Mouse (Mus musculus) neural tube, embryonic 13.5 days (tissue): ENCODE measurements around the gene Rrm2. TPM values are rescaled to one million over a fixed set of nuclear protein-coding genes. Genes with fewer than 3 reads are reported as not detected.

ENCODE experiments used
- ATAC-seq: fragments of 200-750 bp; cut with Nextera tagmentation; 2 replicates; pipeline ENCODE4 v1.8.0; 2017; ENCODE audit warnings: low read depth, mild to moderate bottlenecking, moderate TSS enrichment, moderate library complexity
- H3K27ac ChIP-seq: fragments of 300-500 bp; sonication (generic); replicated peaks from 2 replicates; pipeline ENCODE4 v1.5.1; 2015; ENCODE audit warnings: moderate library complexity, mild to moderate bottlenecking, inconsistent platforms
- H3K27me3 ChIP-seq: fragments of 300-500 bp; sonication (generic); 2 replicates; pipeline ENCODE4 v1.6.1; 2015; ENCODE audit warnings: mild to moderate bottlenecking, inconsistent platforms
- H3K36me3 ChIP-seq: fragments of 300-500 bp; sonication (generic); 2 replicates; pipeline ENCODE4 v1.6.1; 2015; ENCODE audit warnings: mild to moderate bottlenecking, inconsistent platforms
- H3K4me1 ChIP-seq: fragments of 300-500 bp; sonication (generic); replicated peaks from 2 replicates; pipeline ENCODE4 v1.6.1; 2015; ENCODE audit warnings: inconsistent platforms
- H3K4me2 ChIP-seq: fragments of 300-500 bp; sonication (generic); 2 replicates; pipeline ENCODE4 v1.6.1; 2015; ENCODE audit warnings: inconsistent platforms, mild to moderate bottlenecking, moderate library complexity
- H3K4me3 ChIP-seq: fragments of 300-500 bp; sonication (generic); 2 replicates; pipeline ENCODE4 v1.5.1; 2015; ENCODE audit warnings: mild to moderate bottlenecking, inconsistent platforms
- H3K9ac ChIP-seq: fragments of 300-500 bp; sonication (generic); 2 replicates; pipeline ENCODE4 v1.6.1; 2015; ENCODE audit warnings: moderate library complexity, mild to moderate bottlenecking, inconsistent platforms
- H3K9me3 ChIP-seq: fragments of 300-500 bp; sonication (generic); 2 replicates; pipeline ENCODE4 v1.6.1; 2016; ENCODE audit warnings: inconsistent platforms
- WGBS: fragments of 180-500 bp; shearing (Covaris S2); methylation state at CpG from one replicate; pipeline ENCODE4 v1.1.7; 2015; 5-methylcytosine and 5-hydroxymethylcytosine counted together
- polyA plus RNA-seq: library from polyadenylated mRNA; unstranded; fragments of >200 nt; fragmentation: Nextera tagmentation; extraction: Ambion mirVana; gene quantifications from 2 replicates; pipeline ENCODE4 v1.2.1, GENCODE M21; 2015

Rrm2 gene
- 52.2 and 62.1 TPM in 2 replicates for polyA plus RNA-seq

DNA sequence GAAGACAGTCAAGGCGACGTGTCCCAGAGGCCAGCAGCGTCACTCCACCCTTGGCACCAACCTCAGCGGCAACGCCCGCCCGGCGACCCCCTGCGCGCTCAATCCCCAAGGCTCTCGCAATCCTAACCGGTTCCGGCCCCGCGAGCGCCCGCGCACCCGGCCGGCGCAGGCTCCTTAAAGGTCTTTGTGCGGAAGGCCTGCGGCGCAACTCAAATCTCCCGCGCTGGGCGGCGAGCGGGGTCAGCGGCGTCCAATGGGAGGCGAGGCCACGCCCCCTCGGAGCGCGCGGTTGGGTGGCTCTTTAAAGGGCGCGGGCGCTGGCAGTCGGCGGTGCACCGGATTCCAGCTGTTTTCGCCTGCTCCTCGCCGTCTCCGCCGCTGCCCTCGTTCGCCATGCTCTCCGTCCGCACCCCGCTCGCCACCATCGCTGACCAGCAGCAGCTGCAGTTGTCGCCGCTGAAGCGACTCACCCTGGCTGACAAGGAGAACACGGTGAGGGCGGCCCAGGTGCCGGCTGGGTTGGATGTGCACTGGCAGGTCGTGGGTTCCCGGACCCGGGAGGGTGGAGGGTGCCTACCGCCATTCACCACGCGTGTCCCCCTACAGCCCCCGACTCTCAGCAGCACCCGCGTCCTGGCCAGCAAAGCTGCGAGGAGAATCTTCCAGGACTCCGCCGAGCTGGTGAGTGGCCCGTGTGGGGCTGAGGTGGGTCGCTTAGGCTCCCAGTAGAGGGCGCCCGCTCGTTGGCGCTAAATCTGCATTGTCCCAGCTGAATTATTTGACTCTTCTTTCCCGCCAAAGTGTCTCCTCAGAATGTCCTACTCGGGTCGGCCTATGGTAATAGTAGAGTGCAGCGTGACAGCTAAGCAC is at the start of gene Rrm2:
Gene Rrm2, plus strand, starts transcription at position 288 of the 870 bp plus-strand sequence.
- Histone ChIP-seq H3K4me1 (peaks cover 35% of the 10 kb centered on the region), H3K27me3 (peaks cover 15% of the 10 kb centered on the region), H3K27ac (peak within 1 kb of the TSS; percentile 61), H3K36me3 (0 out of 2 replicates have a peak, but pooled peaks cover 4% of the 10 kb centered on the region), H3K9ac (peak within 1 kb of the TSS; percentile 79), H3K4me2 (peak within 1 kb of the TSS; percentile 74), H3K9me3 (no peaks in the 10 kb centered on the region), H3K4me3 (peak within 1 kb of the TSS; percentile 85)
- ATAC-seq = peak; percentile 93
- under 1% methylated on average over 83 of the region's 83 CpGs for WGBS

DNA sequence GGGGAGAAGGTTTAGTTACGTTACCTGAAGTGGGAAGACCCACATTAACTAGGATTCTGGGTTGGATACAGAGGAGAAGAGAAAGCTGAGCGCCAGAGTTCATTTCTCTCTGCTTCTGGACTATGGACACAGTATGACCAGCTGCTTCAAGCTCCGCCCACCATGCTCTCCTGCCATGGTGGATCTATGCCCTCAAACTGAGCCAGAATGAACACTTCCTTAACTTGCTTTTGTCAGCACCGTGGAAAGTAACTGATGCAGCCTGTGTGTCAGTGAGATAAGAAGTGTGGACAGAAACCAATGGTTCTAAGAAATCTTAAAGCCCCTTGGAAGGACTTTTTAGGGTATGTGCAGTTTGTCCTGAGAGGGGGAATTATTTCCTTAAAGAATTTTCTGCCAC is 49.0 kb upstream of the Rrm2 start:
- peaks cover 79% of the 10 kb centered on the region for H3K36me3 ChIP-seq
- H3K27me3 ChIP-seq = no peaks in the 10 kb centered on the region
- no peak overlapping the region for H3K4me3 ChIP-seq
- no peak overlapping the region for H3K9ac ChIP-seq
- WGBS = 93% methylated on average over 4 of the region's 4 CpGs
- no peak overlapping the region for H3K27ac ChIP-seq
- peaks cover 46% of the 10 kb centered on the region for H3K4me1 ChIP-seq
- ATAC-seq = no peak
- no peaks in the 10 kb centered on the region for H3K9me3 ChIP-seq
- no peak overlapping the region for H3K4me2 ChIP-seq

DNA sequence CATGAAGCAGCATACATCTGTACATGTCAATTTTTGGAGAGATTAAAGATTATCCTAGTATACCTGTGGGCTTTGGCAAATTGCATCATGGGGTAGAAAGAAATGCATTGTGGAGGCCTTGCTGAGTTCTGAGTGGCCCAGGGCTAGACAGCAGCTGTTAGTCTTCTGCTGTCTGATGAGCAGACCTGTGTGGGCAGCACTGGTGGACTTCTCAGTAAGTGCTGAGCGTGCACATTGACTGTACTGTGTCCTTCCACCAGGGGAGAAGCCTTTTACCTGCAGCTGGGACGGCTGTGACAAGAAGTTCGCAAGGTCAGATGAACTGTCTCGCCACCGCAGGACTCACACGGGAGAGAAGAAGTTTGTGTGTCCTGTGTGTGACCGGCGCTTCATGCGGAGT is 48.1 kb upstream of the Rrm2 start:
- no peaks in the 10 kb centered on the region for H3K27me3 ChIP-seq
- no peak for ATAC-seq
- 95% methylated on average over 9 of the region's 9 CpGs for WGBS
- H3K4me3 ChIP-seq = no peak overlapping the region
- H3K4me2 ChIP-seq = no peak overlapping the region
- H3K27ac ChIP-seq = no peak overlapping the region
- H3K9ac ChIP-seq = no peak overlapping the region
- no peaks in the 10 kb centered on the region for H3K9me3 ChIP-seq
- H3K36me3 ChIP-seq = peaks cover 71% of the 10 kb centered on the region
- H3K4me1 ChIP-seq = peaks cover 37% of the 10 kb centered on the region

DNA sequence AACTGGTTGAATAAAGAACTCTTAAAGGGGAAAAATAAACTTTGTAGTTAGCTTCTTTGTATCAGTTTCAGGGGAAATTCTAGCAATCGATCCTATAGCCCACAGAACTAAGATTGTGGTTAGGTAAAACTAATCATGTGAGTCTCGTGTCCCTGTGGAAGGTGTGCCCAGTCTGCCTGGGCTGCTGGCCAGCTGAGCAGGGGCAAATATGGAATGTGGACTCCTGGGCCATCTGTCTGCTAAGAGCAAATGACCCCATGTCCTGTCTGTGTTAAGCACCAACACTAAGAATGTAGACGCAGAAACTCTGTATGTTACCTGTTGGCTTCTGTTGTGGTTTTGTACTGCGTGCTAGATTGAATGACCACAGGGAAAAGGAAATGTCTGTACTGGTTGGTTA is 46.9 kb upstream of the Rrm2 start:
- H3K36me3 ChIP-seq = peaks cover 60% of the 10 kb centered on the region
- no peak overlapping the region for H3K4me2 ChIP-seq
- H3K27me3 ChIP-seq = no peaks in the 10 kb centered on the region
- H3K9ac ChIP-seq = no peak overlapping the region
- 87% methylated on average over 4 of the region's 4 CpGs for WGBS
- no peak overlapping the region for H3K27ac ChIP-seq
- H3K4me1 ChIP-seq = peaks cover 25% of the 10 kb centered on the region
- H3K9me3 ChIP-seq = no peaks in the 10 kb centered on the region
- H3K4me3 ChIP-seq = no peak overlapping the region
- no peak for ATAC-seq

DNA sequence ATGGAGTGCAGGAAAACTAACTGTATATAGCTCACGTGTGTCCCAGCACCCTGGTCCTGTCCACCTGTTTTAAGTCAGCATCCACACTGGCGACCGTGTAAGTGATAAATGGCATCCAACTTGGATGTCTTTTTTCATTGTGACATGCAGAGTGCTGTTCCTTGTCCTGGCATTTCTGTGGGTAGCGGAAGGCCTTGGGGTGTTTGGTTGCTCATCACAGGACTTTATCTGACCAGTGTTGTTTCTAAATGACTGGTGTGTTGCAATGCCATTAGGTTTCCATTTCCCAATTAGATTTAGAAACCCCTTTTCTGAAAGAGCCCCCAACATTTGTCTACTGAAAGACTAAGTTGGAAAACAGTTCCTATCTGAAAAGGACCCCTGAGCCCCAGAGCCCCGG is 45.9 kb upstream of the Rrm2 start:
- Histone ChIP-seq H3K27ac (no peak overlapping the region), H3K4me1 (peaks cover 15% of the 10 kb centered on the region), H3K27me3 (no peaks in the 10 kb centered on the region), H3K4me3 (no peak overlapping the region), H3K4me2 (no peak overlapping the region), H3K9ac (no peak overlapping the region), H3K9me3 (no peaks in the 10 kb centered on the region), H3K36me3 (peaks cover 51% of the 10 kb centered on the region)
- 83% methylated on average over 5 of the region's 5 CpGs for WGBS
- ATAC-seq = no peak

DNA sequence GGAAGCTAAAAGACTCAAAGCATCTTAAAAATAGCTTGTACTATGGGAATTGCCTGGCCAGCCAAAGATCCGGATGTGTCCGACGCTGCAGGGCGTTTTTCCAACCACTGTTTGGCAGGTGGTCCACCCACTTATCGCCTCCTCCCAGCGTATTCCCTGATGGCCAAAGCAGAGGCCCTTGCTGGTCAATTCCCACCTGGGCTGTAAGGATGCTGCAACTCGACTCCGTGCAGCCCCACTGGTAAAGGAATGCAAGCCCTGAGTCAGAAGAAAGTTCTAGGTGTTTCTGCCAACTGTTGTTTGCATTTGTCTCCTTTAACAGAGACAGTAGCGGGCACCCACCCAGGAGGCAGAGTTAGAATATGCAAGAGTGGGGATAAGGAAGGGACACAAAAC is 27.9 kb upstream of the Rrm2 start:
- H3K27ac ChIP-seq = no peak overlapping the region
- peaks cover 16% of the 10 kb centered on the region for H3K4me1 ChIP-seq
- peak; percentile 22; the same call in 1 of the 2 replicates for ATAC-seq

DNA sequence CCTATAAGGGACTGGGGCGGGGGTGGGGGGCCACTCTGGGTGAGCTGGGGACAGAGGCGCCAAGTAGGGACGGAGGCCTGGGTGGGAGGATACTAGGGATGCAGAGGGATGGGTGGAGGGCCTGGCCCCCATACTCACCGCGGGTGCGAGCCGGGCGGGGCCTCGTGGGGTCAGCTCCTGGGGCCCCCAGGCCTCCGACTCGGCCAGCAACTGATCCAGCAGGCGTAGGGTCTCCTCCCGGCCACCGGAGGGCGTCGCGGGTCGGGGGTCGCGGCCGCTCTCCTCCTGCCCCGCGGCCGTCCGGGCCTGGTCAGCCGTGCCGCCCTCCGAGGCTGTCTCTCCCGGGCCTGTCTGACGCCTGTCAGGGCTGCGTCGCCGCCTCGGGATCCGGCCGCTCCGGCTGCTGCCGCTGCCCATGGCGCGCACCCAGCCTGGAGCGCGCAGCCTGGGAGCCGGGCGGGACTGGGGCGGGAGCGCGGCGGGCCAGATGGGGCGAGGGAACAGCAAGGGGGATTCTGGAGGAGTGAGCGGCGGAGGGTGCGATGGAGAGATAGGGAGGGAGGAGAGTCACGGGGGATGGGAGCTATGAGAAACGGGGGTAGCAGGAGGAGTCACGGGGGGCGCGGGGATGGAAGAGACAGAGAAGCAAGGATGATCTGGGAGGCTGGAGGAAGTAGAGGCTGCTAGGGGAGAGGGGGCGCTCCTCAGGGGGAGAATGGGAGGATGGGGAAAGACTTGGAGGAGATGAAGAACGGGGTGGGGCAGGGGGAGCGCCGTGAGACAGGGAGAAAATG is 27.4 kb upstream of the Rrm2 start:
- H3K9ac ChIP-seq = peak overlapping the region; percentile 80
- peak overlapping the region; percentile 64 for H3K4me3 ChIP-seq
- H3K4me1 ChIP-seq = peaks cover 16% of the 10 kb centered on the region
- no peaks in the 10 kb centered on the region for H3K36me3 ChIP-seq
- H3K27me3 ChIP-seq = peaks cover 56% of the 10 kb centered on the region
- peak; percentile 73 for ATAC-seq
- H3K4me2 ChIP-seq = peak overlapping the region; percentile 90
- 2% methylated on average over 54 of the region's 61 CpGs for WGBS
- no peaks in the 10 kb centered on the region for H3K9me3 ChIP-seq
- H3K27ac ChIP-seq = no peak overlapping the region

More for the DNA sequence above, 27.9 kb upstream of the Rrm2 start:
- peak overlapping the region; percentile 64 for H3K4me3 ChIP-seq
- peak overlapping the region; percentile 90 for H3K4me2 ChIP-seq
- 20% methylated on average over 9 of the region's 9 CpGs for WGBS
- H3K9me3 ChIP-seq = no peaks in the 10 kb centered on the region
- H3K9ac ChIP-seq = peak overlapping the region; percentile 80
- H3K36me3 ChIP-seq = no peaks in the 10 kb centered on the region
- H3K27me3 ChIP-seq = peaks cover 56% of the 10 kb centered on the region

DNA sequence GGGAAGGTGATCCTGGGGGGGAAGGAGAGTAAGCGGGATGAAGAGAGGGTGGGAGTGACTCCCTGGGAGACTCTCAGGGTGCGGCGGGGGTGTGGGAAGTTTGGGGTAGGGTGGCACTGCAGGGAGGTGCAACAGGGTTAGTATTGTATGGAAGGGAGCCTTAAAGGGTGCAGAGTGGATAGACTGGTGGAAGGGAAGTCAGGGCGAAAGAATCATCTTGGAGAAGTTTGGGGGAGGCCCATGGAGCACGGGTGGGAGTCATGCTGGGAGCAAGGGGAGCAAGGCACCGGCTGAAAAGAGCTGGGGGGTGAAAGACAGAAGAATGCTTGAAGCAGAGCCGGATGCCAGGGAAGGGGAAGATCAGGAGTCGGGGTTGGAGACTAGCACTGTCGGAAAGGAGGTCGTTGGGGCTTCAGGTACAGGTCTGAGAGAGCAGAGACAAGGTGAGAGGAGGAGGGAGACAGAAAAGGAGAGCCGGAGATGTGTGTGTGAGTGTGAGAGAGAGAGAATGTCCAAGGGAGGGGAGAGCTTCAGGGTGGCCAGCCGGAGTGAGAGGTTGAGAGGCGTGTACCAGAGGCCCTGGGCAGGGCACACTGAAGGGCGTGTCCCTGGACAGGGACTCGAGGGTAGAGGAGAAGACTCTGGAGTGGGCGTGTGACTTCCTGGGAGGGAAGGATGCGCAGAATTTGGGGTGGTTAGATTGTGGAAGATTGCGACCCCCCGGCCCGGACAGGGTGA is 26.6 kb upstream of the Rrm2 start, which contains the start of gene Cys1:
Gene Cys1, minus strand, starts transcription at position 528 of the 738 bp plus-strand sequence.
- Histone ChIP-seq H3K9me3 (no peaks in the 10 kb centered on the region), H3K27ac (no peak within 1 kb of the TSS), H3K9ac (peak within 1 kb of the TSS; percentile 80), H3K4me2 (peak within 1 kb of the TSS; percentile 90), H3K27me3 (peaks cover 56% of the 10 kb centered on the region), H3K36me3 (no peaks in the 10 kb centered on the region), H3K4me1 (peaks cover 16% of the 10 kb centered on the region), H3K4me3 (peak within 1 kb of the TSS; percentile 64)
- peak; percentile 44; the same call in 1 of the 2 replicates for ATAC-seq
- WGBS = 2% methylated on average over 20 of the region's 20 CpGs

DNA sequence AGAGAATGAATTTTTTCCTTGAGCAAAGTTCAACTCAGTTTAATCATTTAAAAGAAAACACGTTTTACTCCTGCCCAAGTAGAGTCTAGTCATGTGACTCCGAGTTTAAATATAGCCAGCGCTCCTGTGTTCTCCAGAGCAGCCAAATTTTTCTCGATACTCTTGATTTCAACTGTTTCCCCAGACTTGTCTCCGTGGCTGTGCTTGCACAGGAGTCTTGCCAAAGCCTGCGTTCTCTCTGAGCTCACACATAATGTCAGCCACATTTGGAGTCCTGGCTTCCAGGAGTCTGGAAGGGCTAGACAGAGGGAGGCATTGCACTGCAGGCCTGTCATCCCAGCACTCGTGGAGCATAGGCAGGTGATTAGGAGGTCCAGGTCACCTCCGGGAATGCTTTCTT is 25.5 kb upstream of the Rrm2 start:
- 57% methylated on average over 8 of the region's 8 CpGs for WGBS
- H3K4me1 ChIP-seq = peaks cover 16% of the 10 kb centered on the region
- ATAC-seq = no peak
- H3K36me3 ChIP-seq = no peaks in the 10 kb centered on the region
- no peak overlapping the region for H3K9ac ChIP-seq
- no peak overlapping the region for H3K4me2 ChIP-seq
- H3K27ac ChIP-seq = no peak overlapping the region
- H3K27me3 ChIP-seq = peaks cover 61% of the 10 kb centered on the region
- H3K4me3 ChIP-seq = no peak overlapping the region
- H3K9me3 ChIP-seq = no peaks in the 10 kb centered on the region

DNA sequence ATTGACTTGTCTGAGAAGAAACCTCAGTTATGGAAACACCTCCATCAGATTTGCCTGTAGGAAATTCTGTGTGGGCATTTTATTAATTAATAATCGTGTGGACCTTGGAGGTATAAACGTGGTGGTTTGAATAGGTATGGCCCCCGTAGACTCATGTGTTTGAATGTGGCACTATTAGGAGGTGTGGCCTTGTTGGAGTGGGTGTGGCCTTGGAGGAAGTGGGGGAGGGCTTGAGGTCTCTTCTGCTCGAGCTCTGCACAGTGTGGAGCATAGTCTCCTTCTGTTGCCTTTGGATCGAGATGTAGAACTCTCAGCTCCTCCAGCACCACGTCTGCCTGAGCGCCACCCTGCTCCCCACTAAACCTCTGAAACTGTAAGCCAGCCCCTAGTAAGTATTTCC is 24.6 kb upstream of the Rrm2 start:
- H3K36me3 ChIP-seq = no peaks in the 10 kb centered on the region
- no peak overlapping the region for H3K4me2 ChIP-seq
- H3K9ac ChIP-seq = no peak overlapping the region
- 73% methylated on average over 7 of the region's 7 CpGs for WGBS
- no peak overlapping the region for H3K4me3 ChIP-seq
- no peak overlapping the region for H3K27ac ChIP-seq
- ATAC-seq = no peak
- peaks cover 16% of the 10 kb centered on the region for H3K4me1 ChIP-seq
- H3K27me3 ChIP-seq = peaks cover 61% of the 10 kb centered on the region
- no peaks in the 10 kb centered on the region for H3K9me3 ChIP-seq

DNA sequence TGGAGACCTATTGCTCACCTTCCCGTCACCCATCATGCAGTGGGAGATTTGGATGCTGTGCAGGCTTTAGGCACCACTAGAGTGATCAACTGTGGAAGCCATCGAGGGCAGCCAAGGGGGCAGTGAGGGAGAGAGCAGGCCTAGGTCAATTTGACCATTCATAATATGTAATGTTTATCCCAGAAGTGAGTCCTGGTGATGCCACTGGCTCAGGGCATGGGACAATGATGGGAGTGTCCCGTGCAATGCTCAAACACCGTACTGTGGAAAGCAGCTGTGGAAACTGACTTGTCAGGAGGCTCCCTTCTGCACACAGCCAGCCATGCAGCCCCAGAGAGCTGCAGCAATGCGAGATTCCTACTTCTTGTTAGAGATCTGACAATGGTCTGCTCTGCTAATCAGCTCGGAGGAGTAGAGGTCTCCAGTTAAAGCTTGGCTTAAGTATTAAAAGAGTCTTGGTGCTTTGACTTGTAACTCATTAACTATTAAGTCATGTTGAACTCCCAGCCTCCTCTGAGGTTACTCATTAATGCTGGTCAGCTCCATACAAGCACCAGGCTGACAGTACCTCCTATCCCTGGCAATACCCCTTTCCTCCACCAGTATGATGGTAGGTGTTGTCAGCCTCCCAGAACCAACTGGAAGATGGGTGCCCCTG is 21.9 kb upstream of the Rrm2 start:
- H3K27me3 ChIP-seq = peaks cover 40% of the 10 kb centered on the region
- H3K4me3 ChIP-seq = no peak overlapping the region
- 66% methylated on average over 6 of the region's 6 CpGs for WGBS
- no peak overlapping the region for H3K4me2 ChIP-seq
- H3K9ac ChIP-seq = no peak overlapping the region
- no peaks in the 10 kb centered on the region for H3K36me3 ChIP-seq
- no peak overlapping the region for H3K27ac ChIP-seq
- H3K4me1 ChIP-seq = peaks cover 6% of the 10 kb centered on the region
- no peaks in the 10 kb centered on the region for H3K9me3 ChIP-seq
- no peak for ATAC-seq
